Mouse (Mus musculus) thymus, adult 2 months (tissue): ENCODE measurements around the gene Glis3.

Source experiments
- CTCF ChIP-seq: fragments of 200-500 bp; IDR thresholded peaks from 2 replicates; pipeline ENCODE4 v1.5.1; 2012; ENCODE audit warnings: mild to moderate bottlenecking, control low read depth, low read length, moderate library complexity, borderline replicate concordance; ENCODE audit not compliant: control insufficient read depth, poor library complexity, insufficient read depth; ENCODE audit errors: extremely low read depth
- POLR2A ChIP-seq: fragments of 200-500 bp; IDR thresholded peaks from 2 replicates; pipeline ENCODE4 v1.6.1; 2012; ENCODE audit warnings: mild to moderate bottlenecking, low read length, control low read depth, moderate library complexity; ENCODE audit not compliant: control insufficient read depth, poor library complexity, insufficient read depth; ENCODE audit errors: extremely low read depth

GRCm38 (mm10) chr19:28662474-28662873 lies 17.4 kb downstream of the Glis3 start:
- TF ChIP-seq POLR2A (no peak), CTCF (no peak)
